Mouse (Mus musculus): ENCODE data around the gene Aqp1. TPM values are rescaled to one million over a fixed set of nuclear protein-coding genes. Genes with fewer than 3 reads are reported as not detected.

The Aqp1 gene
- total and polyA plus RNA-seq, 3 experiments, result 57.2 to 95.3 TPM; not detected in 1

GRCm38 (mm10) chr6:55353711-55354445, 17.6 kb downstream of the Aqp1 start:
- no peak for TF ChIP-seq HCFC1 (IDR thresholded peaks at IDR 0.05; ENCODE audit: low read depth, low read length)
- TF ChIP-seq CTCF (IDR thresholded peaks at IDR 0.05 in 2 of 3, conservative IDR thresholded peaks at IDR 0.05 in 1 of 3; ENCODE audit: control insufficient read depth in 1 of 3, insufficient read depth in 1 of 3, low read depth in 2 of 3, low read length in 3 of 3, poor library complexity in 1 of 3, severe bottlenecking in 1 of 3), result no peak
- no peak for TF ChIP-seq MXI1 (IDR thresholded peaks at IDR 0.05; ENCODE audit: low read depth, low read length)
- no peak for TF ChIP-seq MAZ (IDR thresholded peaks at IDR 0.05; ENCODE audit: low read depth, low read length)
- TF ChIP-seq RAD21 (IDR thresholded peaks at IDR 0.05; ENCODE audit: low read depth, low read length), result no peak
- TF ChIP-seq TBP (IDR thresholded peaks at IDR 0.05; ENCODE audit: low read depth, low read length), result no peak
- no peak for TF ChIP-seq ZNF384 (IDR thresholded peaks at IDR 0.05; ENCODE audit: low read depth, low read length)
- TF ChIP-seq TAL1 (IDR thresholded peaks at IDR 0.05; ENCODE audit: low read length), result no peak
- no peak for TF ChIP-seq GABPA (IDR thresholded peaks at IDR 0.05; ENCODE audit: low read depth, low read length)
- no peak for TF ChIP-seq ZC3H11A (IDR thresholded peaks at IDR 0.05; ENCODE audit: low read depth, low read length)
- TF ChIP-seq BHLHE40 (IDR thresholded peaks at IDR 0.05; ENCODE audit: borderline replicate concordance, low read depth, low read length), result no peak
- TF ChIP-seq UBTF (IDR thresholded peaks at IDR 0.05; ENCODE audit: borderline replicate concordance, insufficient read depth, low read depth, low read length), result no peak
- TF ChIP-seq NELFE (IDR thresholded peaks at IDR 0.05; ENCODE audit: low read depth, low read length), result no peak
- no peak overlapping the region for H3K27ac ChIP-seq (ENCODE audit: control insufficient read depth, low read depth, low read length)
- no peak overlapping the region for H3K4me3 ChIP-seq (ENCODE audit: control insufficient read depth in 1 of 2, insufficient read depth in 1 of 2, low read depth in 2 of 2, low read length in 2 of 2)
- H3K4me1 ChIP-seq (ENCODE audit: control insufficient read depth in 1 of 2, insufficient read depth in 2 of 2, low read length in 2 of 2), result peaks cover 2 to 13% of the 10 kb centered on the region in 2 experiments
- H3K79me2 ChIP-seq (ENCODE audit: control insufficient read depth, insufficient read depth, low read length, poor library complexity), result no peaks in the 10 kb centered on the region
- DNase-seq (ENCODE audit: low read depth, low spot score), result no peak
- H3K27me3 ChIP-seq (ENCODE audit: control insufficient read depth in 1 of 2, insufficient read depth in 2 of 2, low read length in 2 of 2), result no peaks in the 10 kb centered on the region
- no peaks in the 10 kb centered on the region for H3K9me3 ChIP-seq (replicated peaks; ENCODE audit: insufficient read depth, low read length)
- H3K36me3 ChIP-seq (ENCODE audit: control insufficient read depth in 1 of 2, insufficient read depth in 2 of 2, low read length in 2 of 2), result peaks cover 0 to 3% of the 10 kb centered on the region in 2 experiments; a peak in 2 of 4 replicates
- no peak overlapping the region for H3K9ac ChIP-seq (ENCODE audit: control insufficient read depth, low read depth, low read length, poor library complexity, severe bottlenecking)

GRCm38 (mm10) chr6:55354456-55355117, 18.4 kb downstream of the Aqp1 start:
- H3K4me3 ChIP-seq (ENCODE audit: control insufficient read depth in 1 of 2, insufficient read depth in 1 of 2, low read depth in 2 of 2, low read length in 2 of 2), result no peak overlapping the region
- no peaks in the 10 kb centered on the region for H3K79me2 ChIP-seq (ENCODE audit: control insufficient read depth, insufficient read depth, low read length, poor library complexity)
- no peak for DNase-seq (ENCODE audit: low read depth, low spot score)
- H3K4me1 ChIP-seq (ENCODE audit: control insufficient read depth in 1 of 2, insufficient read depth in 2 of 2, low read length in 2 of 2), result peaks cover 2 to 13% of the 10 kb centered on the region in 2 experiments
- peaks cover 0 to 3% of the 10 kb centered on the region in 2 experiments; a peak in 2 of 4 replicates for H3K36me3 ChIP-seq (ENCODE audit: control insufficient read depth in 1 of 2, insufficient read depth in 2 of 2, low read length in 2 of 2)
- H3K9ac ChIP-seq (ENCODE audit: control insufficient read depth, low read depth, low read length, poor library complexity, severe bottlenecking), result no peak overlapping the region
- H3K27ac ChIP-seq (ENCODE audit: control insufficient read depth, low read depth, low read length), result no peak overlapping the region
- H3K27me3 ChIP-seq (ENCODE audit: control insufficient read depth in 1 of 2, insufficient read depth in 2 of 2, low read length in 2 of 2), result no peaks in the 10 kb centered on the region
- TF ChIP-seq USF2 (IDR thresholded peaks at IDR 0.05; ENCODE audit: borderline replicate concordance in 1 of 2, insufficient read depth in 1 of 2, low read depth in 1 of 2, low read length in 2 of 2), result no peak
- TF ChIP-seq TCF12 (IDR thresholded peaks at IDR 0.05; ENCODE audit: low read depth, low read length), result no peak
- TF ChIP-seq UBTF (IDR thresholded peaks at IDR 0.05; ENCODE audit: borderline replicate concordance, insufficient read depth, low read depth, low read length), result no peak
- no peak for TF ChIP-seq USF1 (IDR thresholded peaks at IDR 0.05; ENCODE audit: low read depth, low read length)
- TF ChIP-seq CHD2 (IDR thresholded peaks at IDR 0.05; ENCODE audit: low read length), result no peak
- no peak for TF ChIP-seq GATA1 (IDR thresholded peaks at IDR 0.05; ENCODE audit: low read depth, low read length)
- no peak for TF ChIP-seq MEF2A (IDR thresholded peaks at IDR 0.05; ENCODE audit: extremely low read depth, insufficient replicate concordance, low read depth, low read length, poor library complexity, severe bottlenecking)
- no peak for TF ChIP-seq JUND (IDR thresholded peaks at IDR 0.05; ENCODE audit: low read depth, low read length)
- TF ChIP-seq MYB (IDR thresholded peaks at IDR 0.05; ENCODE audit: low read depth, low read length), result no peak
- TF ChIP-seq MYC (IDR thresholded peaks at IDR 0.05; ENCODE audit: low read depth, low read length), result no peak
- no peak for TF ChIP-seq BHLHE40 (IDR thresholded peaks at IDR 0.05; ENCODE audit: borderline replicate concordance, low read depth, low read length)
- TF ChIP-seq ZKSCAN1 (IDR thresholded peaks at IDR 0.05; ENCODE audit: low read depth, low read length), result no peak
- no peaks in the 10 kb centered on the region for H3K9me3 ChIP-seq (replicated peaks; ENCODE audit: insufficient read depth, low read length)

All from MEL (cell line).